Mouse (Mus musculus) urinary bladder, postnatal 10 days (tissue): ENCODE measurements around the gene Tmem54.

ENCODE experiments used
- DNase-seq: peaks from one replicate; pipeline ENCODE4 v3.0.0; 2022; ENCODE audit warnings: low spot score

Gene Tmem54

DNA sequence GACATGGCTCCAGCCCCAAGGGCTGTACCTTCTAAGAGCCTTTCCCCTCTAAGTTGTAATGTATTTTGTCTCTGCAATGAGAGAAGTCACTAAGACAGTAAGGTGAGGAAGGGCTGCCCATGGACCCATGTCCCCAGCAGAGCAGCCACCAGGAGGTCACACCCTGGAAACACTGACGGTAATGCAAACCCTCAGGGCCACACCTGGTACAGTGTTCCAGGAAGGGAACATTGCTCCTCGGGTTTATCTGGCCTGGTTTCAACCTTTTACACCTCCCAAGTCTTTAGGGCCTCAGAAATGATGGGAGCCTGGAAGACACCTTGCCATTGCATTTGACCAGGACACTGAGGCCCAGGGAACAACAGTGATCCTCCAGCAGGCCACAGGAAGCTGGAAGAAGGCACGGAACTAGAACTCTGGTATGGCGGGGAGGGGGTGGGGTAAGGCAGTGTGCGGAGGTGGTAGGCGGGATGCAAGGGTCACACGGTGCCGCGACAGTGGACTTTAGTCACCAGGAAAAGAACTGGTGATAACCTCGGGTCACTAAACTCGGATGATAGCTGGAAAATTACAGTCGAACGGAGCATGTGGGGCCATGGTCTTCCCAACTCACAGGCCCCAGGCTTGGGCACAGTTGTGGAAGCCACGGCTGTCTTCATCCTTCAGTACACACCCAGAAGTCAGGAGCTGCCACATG lies 3.1 kb upstream of the Tmem54 start:
- no peak for DNase-seq

DNA sequence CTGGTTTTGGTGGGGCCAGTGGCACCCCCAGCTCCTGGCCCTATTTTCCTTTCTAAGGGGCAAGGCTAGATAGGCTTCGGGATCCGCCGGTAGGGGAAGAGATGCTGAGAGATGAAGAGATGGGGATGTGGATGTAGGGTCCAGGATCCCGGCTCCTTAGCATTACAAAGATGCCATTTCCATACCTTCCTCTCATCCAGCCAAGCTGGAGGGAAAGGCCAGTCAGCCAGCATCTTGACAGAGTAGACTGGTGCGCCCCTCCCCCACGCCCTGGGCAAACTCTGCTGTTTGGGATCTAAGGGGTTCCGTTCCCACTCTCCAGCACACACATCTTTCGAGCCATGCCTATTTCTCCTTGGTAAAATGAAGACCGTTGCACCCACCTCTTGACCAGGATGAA lies 725 bp downstream of the Tmem54 start:
- no peak for DNase-seq

- no peak for DNase-seq
These were observed 2.1 kb downstream of the Tmem54 start for GRCm38 (mm10) chr4:129107348-129107899.

GRCm38 (mm10) chr4:129108624-129109023 lies 3.3 kb downstream of the Tmem54 start:
- no peak for DNase-seq

GRCm38 (mm10) chr4:129110804-129111203 lies 5.5 kb downstream of the Tmem54 start:
- no peak for DNase-seq

DNA sequence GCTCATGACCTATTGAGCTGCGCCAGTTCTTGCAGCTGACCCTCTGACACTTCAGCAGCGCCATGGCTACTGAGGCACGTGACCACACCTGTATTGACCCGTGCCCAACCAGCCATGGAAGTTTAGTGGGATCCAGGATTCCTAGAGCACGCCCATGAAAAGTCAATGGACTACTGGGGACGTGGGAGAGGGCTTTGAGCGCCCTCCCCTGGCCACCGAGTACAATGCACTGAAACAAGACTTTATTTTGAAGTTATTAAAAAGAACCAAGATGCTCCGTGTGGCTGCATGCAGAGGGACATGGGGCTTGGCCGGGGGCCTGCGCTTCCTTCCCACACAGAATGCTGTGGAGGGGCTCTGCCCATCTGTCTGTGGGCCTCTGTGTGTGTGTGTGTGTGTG lies 6.0 kb downstream of the Tmem54 start:
- DNase-seq: no peak

- DNase-seq: no peak
These were observed 6.9 kb downstream of the Tmem54 start for GRCm38 (mm10) chr4:129112231-129112630.

DNA sequence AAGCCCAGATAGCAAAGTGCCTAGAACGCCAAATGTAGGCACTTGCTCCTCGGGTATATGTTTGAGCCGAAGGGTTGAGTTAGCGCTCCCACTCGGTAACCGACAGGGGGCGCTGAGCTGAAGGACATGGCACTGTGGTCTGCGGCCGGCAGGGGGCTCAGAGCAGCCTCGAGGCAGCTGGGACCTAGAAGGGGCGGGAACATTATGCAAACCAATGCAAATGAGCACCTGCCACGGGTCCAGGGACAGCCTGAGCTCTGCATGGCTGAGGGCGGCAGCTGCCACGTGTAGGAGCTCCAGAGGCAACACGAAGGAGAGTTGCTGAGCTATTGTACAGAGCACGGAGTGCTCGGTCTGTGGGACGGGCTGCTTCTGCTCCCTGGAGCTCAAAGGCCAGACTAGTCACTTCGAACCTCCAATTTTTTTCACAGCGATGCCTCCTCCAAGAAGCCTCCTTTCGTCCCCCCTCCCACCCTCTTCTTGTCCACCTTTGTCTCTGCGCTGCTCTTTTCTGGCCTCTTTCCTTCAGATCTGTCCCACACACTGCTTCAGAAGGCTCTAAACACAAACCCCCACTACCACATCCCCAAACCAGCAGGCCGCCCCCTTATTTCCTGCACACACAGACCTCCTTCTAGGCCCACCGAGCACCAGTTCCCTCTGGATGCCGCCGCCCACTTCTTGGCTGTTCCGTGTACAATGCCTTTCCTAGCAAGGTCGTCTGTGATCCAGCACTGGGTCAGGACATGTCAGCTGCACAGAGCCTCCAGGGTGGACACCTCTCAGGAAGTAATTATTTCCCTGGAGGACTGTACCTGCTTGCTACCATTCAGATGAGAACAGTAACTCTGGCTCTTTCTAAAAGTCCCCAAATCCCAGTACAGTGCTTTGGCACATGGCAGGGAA lies 8.0 kb downstream of the Tmem54 start:
- DNase-seq: no peak

DNA sequence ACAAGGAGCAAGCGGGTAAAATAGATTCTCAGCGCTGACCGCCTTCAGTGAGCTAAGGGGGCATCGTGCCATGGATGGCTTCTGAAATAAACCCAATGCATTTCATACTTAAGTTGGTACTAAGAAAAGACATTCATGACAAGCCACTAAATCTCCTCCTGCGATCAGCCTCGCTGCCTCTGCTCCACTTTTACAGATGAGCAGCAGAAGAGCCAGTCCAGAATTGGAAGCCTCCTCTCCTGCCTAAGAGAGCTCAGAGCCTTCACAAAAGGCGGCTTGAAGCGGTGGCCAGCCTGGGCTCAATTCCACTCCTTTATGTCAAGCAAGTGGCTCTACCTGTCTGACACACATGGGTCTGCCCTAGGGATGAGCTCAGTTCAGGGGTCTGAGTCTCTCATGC lies 11.4 kb downstream of the Tmem54 start:
- DNase-seq: no peak

DNA sequence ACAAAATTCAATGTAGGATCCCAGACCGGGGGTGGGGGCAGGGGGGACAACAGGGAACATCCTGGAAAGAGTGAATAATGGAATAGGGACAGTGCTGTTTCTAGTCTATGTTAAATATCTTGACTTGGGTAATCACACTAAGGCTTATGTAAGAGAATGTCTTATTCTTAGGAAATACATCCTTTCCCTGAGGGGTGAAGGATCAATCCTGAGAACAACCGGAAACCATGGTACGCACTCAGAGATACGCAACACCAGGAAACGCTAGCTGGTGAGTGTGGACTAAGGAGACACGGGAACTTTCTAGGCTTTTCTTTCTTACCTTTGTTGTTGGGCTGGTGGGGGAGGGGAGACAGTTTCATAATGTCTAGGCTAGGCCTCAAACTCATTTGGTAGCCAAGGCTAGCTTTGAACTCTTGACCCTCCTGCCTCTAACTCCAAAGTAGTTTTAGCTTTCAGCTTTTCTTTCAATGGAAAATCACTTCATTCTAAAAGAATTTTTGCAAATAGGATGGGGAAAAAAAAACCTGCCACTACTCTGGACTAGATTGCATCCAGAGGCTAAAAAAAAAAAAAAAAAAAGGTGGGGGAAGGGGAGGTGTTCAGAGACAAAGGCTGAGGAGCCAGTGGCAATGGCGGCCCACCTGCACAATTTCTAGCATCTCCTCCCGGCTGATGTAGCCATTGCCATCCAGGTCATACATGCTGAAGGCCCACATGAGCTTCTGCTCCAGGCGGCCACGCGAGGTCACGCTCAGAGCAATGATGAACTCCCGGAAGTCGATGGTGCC lies 12.6 kb downstream of the Tmem54 start:
- no peak for DNase-seq

- no peak for DNase-seq
These were observed 14.4 kb downstream of the Tmem54 start for GRCm38 (mm10) chr4:129119708-129120107.

DNA sequence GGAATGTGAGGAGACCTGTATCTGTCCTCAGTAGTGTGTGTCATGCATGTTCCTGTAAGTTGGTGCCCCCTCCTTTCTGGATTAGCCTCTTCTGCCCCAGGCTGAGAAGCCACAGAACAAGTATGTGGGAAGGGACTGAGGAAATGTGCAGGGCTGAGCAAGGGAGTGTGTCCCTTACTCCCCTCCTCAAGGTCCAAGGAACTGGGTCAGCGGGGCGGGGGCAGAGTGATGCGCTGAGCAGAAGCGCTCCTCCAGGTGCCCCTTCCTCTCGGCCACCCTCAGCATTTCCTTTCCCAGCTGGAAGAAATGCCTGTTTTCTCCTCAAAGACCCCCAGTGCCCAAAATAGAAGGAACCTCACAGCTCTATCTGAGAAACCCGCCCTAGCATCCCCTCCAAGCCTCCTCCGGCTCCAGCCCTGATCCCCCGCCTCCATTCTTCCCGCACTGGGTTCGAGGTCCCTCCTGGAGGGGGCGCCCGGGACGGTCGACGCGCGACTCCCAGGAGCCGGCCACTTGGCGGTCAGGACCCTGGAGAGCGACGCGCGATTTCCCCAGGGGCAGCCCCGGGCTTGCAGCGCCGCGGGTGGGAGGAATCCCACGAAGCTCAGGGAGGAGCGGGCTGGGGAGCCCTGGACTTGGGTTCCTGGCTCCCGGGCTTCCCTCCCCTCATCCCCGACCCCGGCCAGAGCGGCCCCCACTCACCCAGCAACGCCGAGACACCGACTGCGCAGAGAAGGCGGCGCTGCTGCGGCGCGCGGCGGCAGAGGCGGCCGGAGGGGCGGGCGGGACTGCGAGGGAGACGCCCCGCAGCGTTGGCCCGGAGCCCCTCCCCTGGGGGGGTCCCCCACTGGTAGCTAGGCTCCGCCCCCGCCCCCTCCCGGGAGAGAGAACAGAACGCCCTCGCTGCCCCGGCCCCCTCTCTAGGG lies 15.4 kb downstream of the Tmem54 start:
- no peak for DNase-seq

DNA sequence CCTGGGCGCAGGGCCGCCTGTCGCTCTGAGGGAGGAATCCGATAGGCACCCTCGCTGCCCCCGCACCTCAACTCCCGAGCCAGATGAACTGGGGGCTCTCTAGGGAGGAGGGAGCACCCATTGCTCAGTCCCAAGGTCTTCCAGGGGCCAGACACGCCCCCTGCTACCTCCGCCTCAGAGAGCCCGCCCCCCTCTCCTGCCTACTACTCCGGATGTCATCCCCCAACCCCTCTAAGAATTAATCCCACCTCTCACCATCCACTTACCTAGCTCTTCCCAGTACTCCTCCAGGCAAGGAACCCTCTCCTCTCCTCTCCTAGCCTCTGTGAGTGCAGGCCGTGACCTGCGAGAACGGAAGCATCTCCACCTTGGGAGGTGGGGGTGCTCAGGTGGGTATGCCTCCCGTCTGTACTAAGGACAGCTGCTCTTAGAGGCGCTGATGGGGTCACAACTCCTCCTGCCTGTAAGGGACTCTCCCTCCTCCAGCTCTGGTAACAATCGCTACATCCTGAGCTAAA lies 16.3 kb downstream of the Tmem54 start, which contains the start of gene Hpca:
TSS of gene Hpca (minus strand) at position 468 of the 518 bp plus-strand sequence.
- no peak for DNase-seq

GRCm38 (mm10) chr4:129122107-129122506 lies 16.8 kb downstream of the Tmem54 start:
- no peak for DNase-seq

DNA sequence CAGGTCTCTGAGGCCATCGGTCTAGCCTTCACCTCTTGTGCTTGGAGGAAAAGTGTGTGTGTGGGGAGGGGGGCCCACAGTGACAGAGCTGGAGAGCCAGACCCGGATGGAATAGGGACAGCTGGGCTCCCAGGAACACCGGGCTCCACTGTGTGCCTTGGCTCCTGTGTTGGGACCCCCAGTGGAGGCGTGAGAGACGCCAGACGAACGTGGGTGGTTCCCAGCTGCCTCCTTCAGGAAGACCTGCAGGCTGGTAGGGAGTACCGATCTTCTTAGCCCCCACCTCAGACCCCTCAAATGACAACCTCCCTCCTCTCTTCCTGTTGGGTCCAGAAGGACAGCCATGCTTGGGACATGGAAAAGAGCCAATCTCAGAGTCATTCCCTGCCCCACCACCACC lies 17.4 kb downstream of the Tmem54 start:
- no peak for DNase-seq

DNA sequence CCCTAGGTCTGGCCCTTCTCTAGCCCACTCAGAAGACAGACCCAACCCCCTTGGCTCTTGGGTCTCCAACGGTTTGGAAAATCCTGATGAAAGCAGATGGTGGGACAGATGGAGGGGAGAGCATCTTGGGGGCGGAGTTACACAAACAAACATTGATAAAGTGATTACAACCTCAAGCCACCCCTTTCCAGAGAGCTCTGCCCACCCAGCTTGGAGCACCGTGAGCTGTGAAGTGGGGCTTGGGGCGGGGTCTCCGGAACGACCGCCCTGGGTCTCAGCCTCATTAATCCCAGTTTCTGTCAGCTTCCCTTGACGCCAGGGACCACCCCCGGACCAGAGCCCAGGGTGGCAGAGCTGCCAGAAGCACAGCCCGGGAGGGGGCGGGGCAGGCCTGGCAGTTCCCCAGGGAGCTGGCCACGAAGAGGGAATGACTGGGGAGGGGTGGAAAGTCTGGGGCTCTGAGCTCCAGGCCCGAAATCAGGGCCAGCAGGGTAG lies 19.4 kb downstream of the Tmem54 start:
- no peak for DNase-seq

- no peak for DNase-seq
These were observed 20.5 kb downstream of the Tmem54 start for GRCm38 (mm10) chr4:129125736-129126451.

GRCm38 (mm10) chr4:129128582-129129338 lies 23.4 kb downstream of the Tmem54 start:
- DNase-seq: no peak

DNA sequence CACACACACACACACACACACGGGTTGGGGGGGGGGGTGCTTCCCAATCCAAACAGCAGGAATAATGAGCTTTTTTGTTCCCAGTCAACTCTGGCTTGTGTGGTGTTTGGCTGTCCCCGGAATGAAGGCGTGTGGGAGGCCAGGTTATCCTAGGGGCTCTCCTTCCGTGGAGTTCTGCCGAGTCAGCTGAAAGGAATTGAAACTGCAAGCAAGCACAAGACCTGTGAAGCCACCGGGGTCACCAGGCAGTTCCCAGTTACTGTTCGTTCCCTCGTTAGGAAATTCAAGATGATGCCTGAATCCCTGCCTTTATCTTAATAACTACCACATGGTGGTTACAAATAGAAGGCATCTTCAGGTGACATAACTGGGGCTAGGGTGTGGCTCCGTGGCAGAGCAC lies 24.0 kb downstream of the Tmem54 start:
- DNase-seq: no peak
